Comparison of ENCODE assay signal across 16 mouse cellular contexts in the genomic region with DNA sequence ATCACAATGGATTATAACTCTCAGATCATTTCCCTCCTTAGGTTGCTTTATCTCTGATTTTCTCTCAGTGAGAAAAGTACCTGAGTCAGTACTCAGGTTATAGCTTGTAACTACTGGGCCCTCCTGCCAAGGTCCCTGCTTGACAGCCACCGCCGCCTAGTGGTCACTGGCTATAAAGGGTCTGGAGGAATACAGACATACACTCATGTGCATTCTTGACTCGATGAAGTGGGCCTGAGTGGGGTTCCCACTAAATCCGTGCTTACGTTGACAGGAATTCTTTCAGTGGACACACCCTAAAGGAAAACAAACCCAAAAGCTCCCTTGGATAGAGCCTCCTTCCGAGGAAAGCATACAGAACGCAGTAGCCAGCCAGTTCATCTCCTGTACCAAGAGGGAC. TPM values are rescaled to one million over a fixed set of nuclear protein-coding genes. Genes with fewer than 3 reads are reported as not detected.
DNase-seq lines count a peak whose midpoint lies in the region; ATAC-seq and TF ChIP-seq lines count a peak whose summit lies in the region.
"Had no signal": no experiment of that assay in that cellular context is flagged by ENCODE, and none has a peak within 500 bp of the region (broad histone marks: within the 10 kb centered on the region; RNA-seq: fewer than 3 reads in every experiment).

No protein-coding gene starts in this region.

- no peaks in the 10 kb centered on the region for H3K79me2 ChIP-seq in MEL (ENCODE audit: control insufficient read depth, insufficient read depth, low read length, poor library complexity)

- no peaks in the 10 kb centered on the region for H3K36me3 ChIP-seq in MEL (ENCODE audit: control insufficient read depth in 1 of 2, insufficient read depth in 2 of 2, low read length in 2 of 2)
- H3K36me3 ChIP-seq in forebrain, embryonic 12.5 days (replicated peaks) = no peaks in the 10 kb centered on the region
- H3K36me3 ChIP-seq: neural tube, embryonic 12.5 days had no signal

- H3K9ac ChIP-seq in MEL (ENCODE audit: control insufficient read depth, low read depth, low read length, poor library complexity, severe bottlenecking) = no peak overlapping the region
- no peak overlapping the region for H3K9ac ChIP-seq in forebrain, embryonic 12.5 days
- H3K9ac ChIP-seq: neural tube, embryonic 12.5 days had no signal

- TF ChIP-seq POLR2A in MEL (IDR thresholded peaks at IDR 0.05; ENCODE audit: control insufficient read depth in 1 of 2, insufficient read depth in 1 of 2, low read depth in 1 of 2, low read length in 2 of 2, poor library complexity in 1 of 2) = no peak

- no peak for TF ChIP-seq EP300 in MEL (IDR thresholded peaks at IDR 0.05; ENCODE audit: low read depth in 1 of 2, low read length in 2 of 2)

- peak; percentile 23 for TF ChIP-seq RAD21 in MEL (IDR thresholded peaks at IDR 0.05; ENCODE audit: low read depth, low read length)

- DNase-seq in layer of hippocampus, adult 2 months (ENCODE audit: low spot score in 2 of 2) = no peak
- DNase-seq in layer of hippocampus, postnatal 36 days = no peak
- DNase-seq in 416B (ENCODE audit: low read depth) = peak; percentile 23
- DNase-seq in MEL (ENCODE audit: low read depth, low spot score) = peak; percentile 25
- peak; percentile 38 for DNase-seq in lung, postnatal 14 days
- no peak for DNase-seq in testis, postnatal 10 days (ENCODE audit: low spot score)
- DNase-seq in cerebellum, adult 8-10 months = no peak
- DNase-seq: adrenal gland, postnatal 36 days; cerebellum, adult 11 months; cerebellum, postnatal 36 days; heart, postnatal 4 days; right cerebral cortex, postnatal 4 days had no signal

- ATAC-seq in forebrain, embryonic 12.5 days (ENCODE audit: low FRiP score) = no peak

- H3K27ac ChIP-seq in layer of hippocampus, adult 2 months = no peak overlapping the region
- H3K27ac ChIP-seq in MEL (ENCODE audit: control insufficient read depth, low read depth, low read length) = no peak overlapping the region
- no peak overlapping the region for H3K27ac ChIP-seq in forebrain, embryonic 12.5 days
- H3K27ac ChIP-seq: macrophage; neural tube, embryonic 12.5 days had no signal

- H3K4me2 ChIP-seq in forebrain, embryonic 12.5 days = no peak overlapping the region
- H3K4me2 ChIP-seq: neural tube, embryonic 12.5 days had no signal

- H3K27me3 ChIP-seq in MEL (ENCODE audit: control insufficient read depth in 1 of 2, insufficient read depth in 2 of 2, low read length in 2 of 2) = peaks cover 0 to 2% of the 10 kb centered on the region in 2 experiments; a peak in 1 of 4 replicates
- H3K27me3 ChIP-seq in forebrain, embryonic 12.5 days = no peaks in the 10 kb centered on the region
- H3K27me3 ChIP-seq: neural tube, embryonic 12.5 days had no signal

- TF ChIP-seq CTCF in layer of hippocampus, adult 2 months (conservative IDR thresholded peaks at IDR 0.05) = peak; percentile 33; the same call in 1 of the 2 replicates
- TF ChIP-seq CTCF in MEL (IDR thresholded peaks at IDR 0.05 in 2 of 3, conservative IDR thresholded peaks at IDR 0.05 in 1 of 3; ENCODE audit: control insufficient read depth in 1 of 3, insufficient read depth in 1 of 3, low read depth in 2 of 3, low read length in 3 of 3, poor library complexity in 1 of 3, severe bottlenecking in 1 of 3) = peak; percentile 32 to 64 (median 56)

- no peaks in the 10 kb centered on the region for H3K9me3 ChIP-seq in MEL (replicated peaks; ENCODE audit: insufficient read depth, low read length)
- no peaks in the 10 kb centered on the region for H3K9me3 ChIP-seq in forebrain, embryonic 12.5 days
- H3K9me3 ChIP-seq: neural tube, embryonic 12.5 days had no signal

- WGBS in forebrain, embryonic 12.5 days = 90% methylated on average over 7 of the region's 7 CpGs

- H3K4me3 ChIP-seq in layer of hippocampus, adult 2 months = no peak overlapping the region
- no peak overlapping the region for H3K4me3 ChIP-seq in MEL (ENCODE audit: control insufficient read depth in 1 of 2, insufficient read depth in 1 of 2, low read depth in 2 of 2, low read length in 2 of 2)
- no peak overlapping the region for H3K4me3 ChIP-seq in forebrain, embryonic 12.5 days (replicated peaks)
- H3K4me3 ChIP-seq: neural tube, embryonic 12.5 days had no signal

- no peaks in the 10 kb centered on the region for H3K4me1 ChIP-seq in MEL (ENCODE audit: control insufficient read depth in 1 of 2, insufficient read depth in 2 of 2, low read length in 2 of 2)
- H3K4me1 ChIP-seq in forebrain, embryonic 12.5 days = peaks cover 23% of the 10 kb centered on the region

TF ChIP-seq in MEL, 35 proteins besides CTCF, POLR2A, EP300 and RAD21:
- TF ChIP-seq NRF1 (IDR thresholded peaks at IDR 0.05; ENCODE audit: insufficient read depth, low read depth, low read length, poor library complexity, severe bottlenecking) = no peak
- TF ChIP-seq MAZ (IDR thresholded peaks at IDR 0.05; ENCODE audit: low read depth, low read length) = no peak
- TF ChIP-seq JUND (IDR thresholded peaks at IDR 0.05; ENCODE audit: low read depth, low read length) = no peak
- no peak for TF ChIP-seq ELF1 (IDR thresholded peaks at IDR 0.05; ENCODE audit: low read depth, low read length)
- TF ChIP-seq ZKSCAN1 (IDR thresholded peaks at IDR 0.05; ENCODE audit: low read depth, low read length) = no peak
- no peak for TF ChIP-seq MYB (IDR thresholded peaks at IDR 0.05; ENCODE audit: low read depth, low read length)
- no peak for TF ChIP-seq UBTF (IDR thresholded peaks at IDR 0.05; ENCODE audit: borderline replicate concordance, insufficient read depth, low read depth, low read length)
- no peak for TF ChIP-seq POLR2AphosphoS5 (IDR thresholded peaks at IDR 0.05; ENCODE audit: borderline replicate concordance, low read depth, low read length)
- no peak for TF ChIP-seq SIN3A (IDR thresholded peaks at IDR 0.05; ENCODE audit: low read length)
- TF ChIP-seq TAL1 (IDR thresholded peaks at IDR 0.05; ENCODE audit: low read length) = no peak
- TF ChIP-seq E2F4 (IDR thresholded peaks at IDR 0.05; ENCODE audit: borderline replicate concordance, low read depth, low read length) = no peak
- no peak for TF ChIP-seq HCFC1 (IDR thresholded peaks at IDR 0.05; ENCODE audit: low read depth, low read length)
- no peak for TF ChIP-seq ETS1 (IDR thresholded peaks at IDR 0.05; ENCODE audit: low read depth, low read length)
- no peak for TF ChIP-seq GATA1 (IDR thresholded peaks at IDR 0.05; ENCODE audit: low read depth, low read length)
- TF ChIP-seq SMC3 (IDR thresholded peaks at IDR 0.05; ENCODE audit: low read depth, low read length) = no peak; the same call in 1 of the 2 replicates
- TF ChIP-seq GABPA (IDR thresholded peaks at IDR 0.05; ENCODE audit: low read depth, low read length) = no peak
- no peak for TF ChIP-seq MXI1 (IDR thresholded peaks at IDR 0.05; ENCODE audit: low read depth, low read length)
- no peak for TF ChIP-seq MAX (IDR thresholded peaks at IDR 0.05; ENCODE audit: low read length)
- TF ChIP-seq RCOR1 (IDR thresholded peaks at IDR 0.05; ENCODE audit: low read depth, low read length) = no peak
- no peak for TF ChIP-seq NELFE (IDR thresholded peaks at IDR 0.05; ENCODE audit: low read depth, low read length)

RNA-seq across cellular contexts. Expression of a gene that starts 17.1 kb away (rescaled TPM):
- total RNA-seq in layer of hippocampus, adult 2 months (2021) = under 1 TPM; 0.49 to 0.69 TPM
- total RNA-seq in layer of hippocampus, postnatal 36 days (2021) = under 1 TPM; 0.30 to 0.73 TPM
- not detected in 2 replicates for total RNA-seq in MEL (2012; rRNA removed)
- polyA plus RNA-seq in MEL (2012; ENCODE audit: insufficient read depth in 1 of 2, insufficient read length in 2 of 2, low read depth in 1 of 2, low replicate concordance in 2 of 2, missing spikeins in 1 of 2) = not detected
- polyA plus RNA-seq in forebrain, embryonic 12.5 days (2016; fragmentation: Nextera tagmentation; extraction: Ambion mirVana) = 2.0 and 2.9 TPM in 2 replicates
- total RNA-seq: adrenal gland, postnatal 36 days; gastrocnemius, adult 8-10 months had no signal
- polyA plus RNA-seq: macrophage had no signal

RNA-seq across cellular contexts. Expression of a gene that starts 45.0 kb away (rescaled TPM):
- 1 to 10 TPM; 3.9 to 4.0 TPM for total RNA-seq in layer of hippocampus, adult 2 months (2021)
- total RNA-seq in layer of hippocampus, postnatal 36 days (2021) = 1 to 10 TPM; 2.8 to 3.2 TPM
- not detected in 2 replicates for total RNA-seq in MEL (2012; rRNA removed)
- not detected for polyA plus RNA-seq in MEL (2012; ENCODE audit: insufficient read depth in 1 of 2, insufficient read length in 2 of 2, low read depth in 1 of 2, low replicate concordance in 2 of 2, missing spikeins in 1 of 2)
- polyA plus RNA-seq in forebrain, embryonic 12.5 days (2016; fragmentation: Nextera tagmentation; extraction: Ambion mirVana) = 1.2 and 1.3 TPM in 2 replicates
- polyA plus RNA-seq: macrophage had no signal

Comparison
In these comparisons a context has a peak if more than half of its experiments do, and no peak if none do; other contexts are left out.
1. DNase-seq: peak in 416B (single experiment), MEL (single experiment) and lung, postnatal 14 days (single experiment); none in layer of hippocampus, adult 2 months (0 of 2), layer of hippocampus, postnatal 36 days (0 of 2), testis, postnatal 10 days (single experiment) and cerebellum, adult 8-10 months (single experiment).